Mouse (Mus musculus) limb, embryonic 13.5 days (tissue): Measurements from ENCODE around the gene Kifap3. TPM values are rescaled to one million over a fixed set of nuclear protein-coding genes. Genes with fewer than 3 reads are reported as not detected.

Experiments used
- ATAC-seq: fragments of 200-750 bp; cut with Nextera tagmentation; 2 replicates; pipeline ENCODE4 v1.8.0; 2017; ENCODE audit warnings: low read depth, moderate number of reproducible peaks, moderate TSS enrichment; ENCODE audit not compliant: low FRiP score
- H3K27ac ChIP-seq: fragments of 300-500 bp; sonication (generic); 2 replicates; pipeline ENCODE4 v1.5.1; 2015; ENCODE audit warnings: inconsistent platforms, mild to moderate bottlenecking, moderate library complexity
- H3K27me3 ChIP-seq: fragments of 300-500 bp; sonication (generic); 2 replicates; pipeline ENCODE4 v1.6.1; 2015; ENCODE audit warnings: mild to moderate bottlenecking, inconsistent platforms
- H3K36me3 ChIP-seq: fragments of 300-500 bp; sonication (generic); 2 replicates; pipeline ENCODE4 v1.6.1; 2015; ENCODE audit warnings: inconsistent platforms, mild to moderate bottlenecking, moderate library complexity
- H3K4me1 ChIP-seq: fragments of 300-500 bp; sonication (generic); 2 replicates; pipeline ENCODE4 v1.6.1; 2015; ENCODE audit warnings: inconsistent platforms
- H3K4me2 ChIP-seq: fragments of 300-500 bp; sonication (generic); replicated peaks from 2 replicates; pipeline ENCODE4 v1.6.1; 2015; ENCODE audit warnings: inconsistent platforms, mild to moderate bottlenecking, moderate library complexity
- H3K4me3 ChIP-seq: fragments of 300-500 bp; sonication (generic); 2 replicates; pipeline ENCODE4 v1.5.1; 2015; ENCODE audit warnings: moderate library complexity, mild to moderate bottlenecking, inconsistent platforms
- H3K9ac ChIP-seq: fragments of 300-500 bp; sonication (generic); 2 replicates; pipeline ENCODE4 v1.6.1; 2015; ENCODE audit warnings: mild to moderate bottlenecking, inconsistent platforms
- H3K9me3 ChIP-seq: fragments of 300-500 bp; sonication (generic); 2 replicates; pipeline ENCODE4 v1.6.1; 2016; ENCODE audit warnings: inconsistent platforms
- WGBS: fragments of 180-500 bp; shearing (Covaris S2); methylation state at CpG from one replicate; pipeline ENCODE4 v1.1.7; 2015; 5-methylcytosine and 5-hydroxymethylcytosine counted together
- polyA plus RNA-seq: library from polyadenylated mRNA; unstranded; fragments of >200 nt; fragmentation: Nextera tagmentation; extraction: Ambion mirVana; gene quantifications from 2 replicates; pipeline ENCODE4 v1.2.1, GENCODE M21; 2015

Kifap3 gene
- polyA plus RNA-seq, 1 experiment from 2014 or later = 50.6 TPM

DNA sequence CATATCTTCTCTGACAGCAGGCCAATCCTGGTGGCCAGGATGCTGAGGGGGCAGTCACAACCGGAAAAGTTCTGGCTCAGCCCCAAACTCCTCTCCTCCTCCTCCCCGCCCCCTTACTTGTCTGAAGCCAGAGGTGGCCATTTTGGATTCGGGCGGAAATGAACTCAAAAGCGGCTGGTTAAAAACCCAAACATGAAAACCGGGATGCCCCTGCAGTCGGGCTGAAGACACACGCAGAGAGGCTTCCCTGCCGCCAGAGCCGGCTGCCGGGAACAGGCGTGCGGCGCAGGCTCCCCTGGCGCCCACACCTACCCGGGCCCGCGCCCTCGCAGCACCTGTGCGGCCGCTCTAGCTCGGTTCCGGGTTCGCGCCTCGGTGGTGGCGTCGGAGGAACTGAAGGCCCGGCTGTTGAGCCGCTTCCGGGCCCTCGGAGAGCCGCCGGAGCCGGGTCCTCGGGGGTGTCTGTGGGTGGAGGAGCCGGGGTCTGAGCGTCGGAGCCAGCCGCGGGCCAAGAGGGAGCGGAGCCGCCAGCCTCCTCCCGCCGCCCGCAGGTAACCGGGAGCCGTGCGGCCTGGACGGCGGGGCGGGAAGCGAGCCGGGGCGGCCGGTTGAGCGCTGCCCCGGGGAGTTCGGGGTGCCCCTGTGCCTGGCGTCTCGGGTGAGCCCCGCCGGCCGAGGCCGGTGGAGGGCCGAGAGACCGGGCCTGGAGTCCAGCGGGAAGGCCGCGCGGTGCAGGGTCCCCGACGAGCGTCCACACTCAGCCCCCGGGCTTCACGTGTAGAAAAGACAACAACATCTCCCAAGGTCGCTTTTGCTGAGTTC lies 150.5 kb downstream of the Kifap3 start:
- Histone ChIP-seq H3K36me3 (peaks cover 11% of the 10 kb centered on the region), H3K27me3 (no peaks in the 10 kb centered on the region), H3K9me3 (no peaks in the 10 kb centered on the region), H3K4me1 (peaks cover 11% of the 10 kb centered on the region), H3K4me2 (peak overlapping the region; percentile 88), H3K27ac (peak overlapping the region; percentile 73), H3K9ac (peak overlapping the region; percentile 94), H3K4me3 (peak overlapping the region; percentile 96)
- peak; percentile 91 for ATAC-seq
- WGBS = under 1% methylated on average over 64 of the region's 77 CpGs

DNA sequence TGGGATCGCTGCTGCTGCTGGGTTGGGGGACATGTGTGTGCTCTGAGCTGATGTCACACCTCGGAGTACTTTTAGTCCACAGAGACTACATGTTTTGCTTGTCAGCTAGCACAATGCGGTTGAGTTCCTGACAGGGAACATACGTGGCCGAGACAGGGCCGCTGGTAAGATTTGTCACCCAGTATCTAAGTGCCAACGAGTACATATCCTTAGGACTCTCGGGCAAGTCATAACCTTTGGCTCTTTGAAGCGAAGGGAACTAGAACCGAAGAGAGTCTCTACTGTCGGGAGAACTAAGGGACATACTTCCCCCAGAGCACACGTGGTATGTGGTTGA lies 151.0 kb downstream of the Kifap3 start:
- peak overlapping the region; percentile 94 for H3K9ac ChIP-seq
- peak overlapping the region; percentile 88 for H3K4me2 ChIP-seq
- ATAC-seq = 0 out of 2 replicates have a peak, but pooled peaks have one; percentile 7
- peaks cover 17% of the 10 kb centered on the region for H3K36me3 ChIP-seq
- peaks cover 11% of the 10 kb centered on the region for H3K4me1 ChIP-seq
- 5% methylated on average over 12 of the region's 12 CpGs for WGBS
- H3K27me3 ChIP-seq = no peaks in the 10 kb centered on the region
- H3K4me3 ChIP-seq = peak overlapping the region; percentile 96
- H3K27ac ChIP-seq = peak overlapping the region; percentile 73; the same call in 1 of the 2 replicates
- no peaks in the 10 kb centered on the region for H3K9me3 ChIP-seq

DNA sequence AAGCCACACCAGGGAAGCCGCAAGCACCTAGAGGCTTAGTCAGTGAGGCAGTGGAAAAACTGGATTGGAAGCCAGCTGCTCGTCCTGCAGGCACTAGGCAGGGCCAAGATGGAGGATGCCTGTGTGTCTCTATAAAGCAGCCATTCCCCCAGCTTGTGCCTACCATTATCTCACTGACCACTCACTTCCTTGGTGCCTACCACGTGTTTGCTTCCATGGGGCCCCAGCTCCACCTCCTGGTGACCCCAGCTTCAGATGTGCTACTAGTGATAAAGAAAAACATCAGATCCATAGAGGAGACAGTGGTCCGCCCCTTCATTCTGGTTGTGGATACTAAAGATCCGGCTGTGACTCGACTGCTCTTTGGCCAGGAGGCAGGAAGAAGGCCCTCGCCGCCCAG lies 152.4 kb downstream of the Kifap3 start:
- Histone ChIP-seq H3K4me3 (no peak overlapping the region), H3K36me3 (peaks cover 30% of the 10 kb centered on the region), H3K27ac (no peak overlapping the region), H3K27me3 (no peaks in the 10 kb centered on the region), H3K9me3 (no peaks in the 10 kb centered on the region), H3K9ac (no peak overlapping the region), H3K4me2 (no peak overlapping the region), H3K4me1 (peaks cover 11% of the 10 kb centered on the region)
- WGBS = 87% methylated on average over 8 of the region's 8 CpGs
- no peak for ATAC-seq

DNA sequence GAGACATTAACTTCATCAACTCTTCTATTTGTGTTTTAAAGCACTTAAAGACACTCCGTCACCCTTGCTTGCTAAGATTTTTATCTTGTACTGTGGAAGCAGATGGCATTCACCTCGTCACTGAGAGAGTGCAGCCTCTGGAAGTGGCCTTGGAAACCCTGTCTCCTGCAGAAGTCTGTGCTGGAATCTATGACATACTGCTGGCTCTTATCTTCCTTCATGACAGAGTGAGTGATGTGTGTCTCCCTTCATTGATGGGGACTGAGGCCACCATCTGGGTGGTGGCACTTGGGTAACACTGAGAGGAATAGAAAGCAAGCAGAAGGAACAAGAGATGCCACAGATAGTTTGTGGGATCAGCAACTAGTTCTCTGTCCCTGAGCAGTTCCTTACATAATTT lies 155.2 kb downstream of the Kifap3 start:
- H3K9ac ChIP-seq = no peak overlapping the region
- peaks cover 53% of the 10 kb centered on the region for H3K36me3 ChIP-seq
- no peak overlapping the region for H3K4me3 ChIP-seq
- H3K4me2 ChIP-seq = no peak overlapping the region
- H3K27ac ChIP-seq = no peak overlapping the region
- H3K4me1 ChIP-seq = peaks cover 11% of the 10 kb centered on the region
- ATAC-seq = no peak
- no peaks in the 10 kb centered on the region for H3K9me3 ChIP-seq
- H3K27me3 ChIP-seq = no peaks in the 10 kb centered on the region
- 86% methylated on average over 2 of the region's 2 CpGs for WGBS

GRCm38 (mm10) chr1:163942056-163942455 lies 162.7 kb downstream of the Kifap3 start:
- H3K9ac ChIP-seq = no peak overlapping the region
- no peak overlapping the region for H3K4me2 ChIP-seq
- H3K27ac ChIP-seq = no peak overlapping the region
- WGBS = 63% methylated on average over 6 of the region's 6 CpGs
- H3K27me3 ChIP-seq = no peaks in the 10 kb centered on the region
- peaks cover 90% of the 10 kb centered on the region for H3K36me3 ChIP-seq
- H3K4me3 ChIP-seq = no peak overlapping the region
- H3K4me1 ChIP-seq = no peaks in the 10 kb centered on the region
- no peak for ATAC-seq
- H3K9me3 ChIP-seq = no peaks in the 10 kb centered on the region

DNA sequence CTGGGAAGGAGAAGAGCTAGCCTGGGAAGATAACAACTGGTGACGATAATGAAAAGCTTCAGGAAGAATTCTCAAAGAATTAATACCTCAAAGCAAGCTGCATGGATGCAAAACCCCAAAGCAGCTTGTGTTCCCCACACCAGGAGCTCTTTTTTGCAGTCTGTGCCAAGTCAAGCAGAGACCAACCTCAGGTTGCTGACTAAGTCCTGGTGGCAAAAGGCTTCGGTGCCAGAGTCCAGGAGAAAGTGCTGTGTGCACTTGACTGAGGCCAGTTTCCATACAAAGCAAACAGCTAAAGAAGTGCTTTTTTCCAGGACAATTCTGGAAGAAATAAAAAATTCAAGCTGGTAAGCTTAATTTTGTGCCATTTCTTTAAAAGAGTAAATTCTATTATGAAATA lies 174.0 kb downstream of the Kifap3 start:
- H3K4me1 ChIP-seq = no peaks in the 10 kb centered on the region
- H3K9ac ChIP-seq = no peak overlapping the region
- no peak for ATAC-seq
- H3K27ac ChIP-seq = no peak overlapping the region
- 89% methylated on average over 2 of the region's 2 CpGs for WGBS
- H3K9me3 ChIP-seq = no peaks in the 10 kb centered on the region
- no peak overlapping the region for H3K4me2 ChIP-seq
- H3K36me3 ChIP-seq = peaks cover 83% of the 10 kb centered on the region
- H3K4me3 ChIP-seq = no peak overlapping the region
- no peaks in the 10 kb centered on the region for H3K27me3 ChIP-seq

- no peak for ATAC-seq
- WGBS = 80% methylated on average over 3 of the region's 3 CpGs
- peaks cover 73% of the 10 kb centered on the region for H3K36me3 ChIP-seq
Measured at GRCm38 (mm10) chr1:163958036-163958435, 178.7 kb downstream of the Kifap3 start.

DNA sequence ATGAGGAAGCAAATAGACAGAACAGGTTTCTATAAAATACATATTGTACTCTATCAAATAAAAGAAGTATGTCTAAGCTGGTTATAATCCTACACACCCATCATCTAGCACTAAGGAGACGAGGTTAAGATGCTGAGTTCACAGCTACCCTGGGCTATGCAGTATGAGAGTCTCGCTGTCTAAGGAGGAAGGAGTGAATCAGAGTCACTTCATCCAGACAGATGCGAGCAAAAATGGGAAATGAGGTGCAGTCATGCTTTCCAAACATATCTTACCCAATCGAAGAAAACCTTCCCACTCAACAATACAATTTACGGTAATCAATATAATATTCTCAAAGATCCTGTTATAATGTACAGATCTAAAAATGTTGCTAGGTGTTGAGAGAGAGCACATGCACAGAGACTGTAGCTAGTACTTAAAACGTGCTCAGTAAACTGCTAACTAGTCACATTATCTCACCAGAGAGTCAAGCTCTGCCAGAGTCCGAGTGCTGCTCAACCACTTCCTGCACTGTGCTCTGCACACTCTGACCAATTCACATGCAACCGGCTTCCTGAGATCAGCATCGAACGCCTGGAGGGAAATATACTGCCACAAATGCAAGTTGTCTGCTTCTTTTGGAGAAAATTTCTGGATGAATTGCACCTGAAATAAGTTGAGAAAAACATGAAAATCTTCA lies 184.8 kb downstream of the Kifap3 start:
- H3K4me1 ChIP-seq = no peaks in the 10 kb centered on the region
- H3K36me3 ChIP-seq = peaks cover 54% of the 10 kb centered on the region
- no peak for ATAC-seq
- no peak overlapping the region for H3K4me2 ChIP-seq
- no peaks in the 10 kb centered on the region for H3K27me3 ChIP-seq
- 89% methylated on average over 10 of the region's 10 CpGs for WGBS
- no peak overlapping the region for H3K9ac ChIP-seq
- no peak overlapping the region for H3K4me3 ChIP-seq
- H3K9me3 ChIP-seq = no peaks in the 10 kb centered on the region
- no peak overlapping the region for H3K27ac ChIP-seq

More at GRCm38 (mm10) chr1:163958036-163958435, 178.7 kb downstream of the Kifap3 start:
- no peaks in the 10 kb centered on the region for H3K4me1 ChIP-seq
- H3K9ac ChIP-seq = no peak overlapping the region
- H3K27me3 ChIP-seq = no peaks in the 10 kb centered on the region
- H3K4me3 ChIP-seq = no peak overlapping the region
- H3K9me3 ChIP-seq = no peaks in the 10 kb centered on the region
- H3K27ac ChIP-seq = no peak overlapping the region
- H3K4me2 ChIP-seq = no peak overlapping the region

Other genes starting within 250 kb of the Kifap3 start
- gene Mettl11b, start 54.4 kb upstream of the Kifap3 start, polyA plus RNA-seq = 0.18 TPM in 1 of 2 replicates, not detected in the other
- gene Scyl3, start 149.5 kb downstream of the Kifap3 start, polyA plus RNA-seq = 19.1 and 20.0 TPM in 2 replicates
- 24.3 and 26.4 TPM in 2 replicates for gene BC055324, start 215.2 kb downstream of the Kifap3 start, polyA plus RNA-seq
- gene Mettl18, start 215.3 kb downstream of the Kifap3 start, polyA plus RNA-seq = 9.3 and 10.2 TPM in 2 replicates